Mouse (Mus musculus): ENCODE measurements around the gene Spink4.
"Not testable (repeated sequence)": the region's sequence is repeated elsewhere in the genome, so short reads cannot be mapped to it uniquely, and the experiment has no call there.

The Spink4 gene

GRCm38 (mm10) chr4:40900071-40900470 is 19.8 kb upstream of the Spink4 start:
- DNase-seq (ENCODE audit: extremely low read depth, insufficient read length, low spot score), result no peak

DNA sequence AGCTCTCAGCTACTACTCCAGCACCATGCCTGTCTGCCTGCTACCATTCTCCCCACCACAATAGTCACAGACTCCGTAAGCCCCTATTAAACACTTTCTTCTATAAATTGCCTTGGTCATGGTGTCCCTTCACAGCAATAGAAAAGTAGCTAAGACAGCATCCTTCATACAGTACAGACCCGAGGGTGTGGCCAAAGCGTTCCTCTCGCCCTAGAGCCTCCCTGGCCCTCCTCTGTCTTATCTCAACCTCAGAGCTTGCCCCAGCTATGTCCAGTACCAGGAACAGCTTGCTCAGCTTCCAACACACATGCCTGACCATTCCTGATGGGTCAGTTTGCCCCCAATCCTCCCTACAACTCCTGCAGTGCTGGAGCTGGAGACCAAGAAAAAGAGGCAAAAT is 19.2 kb upstream of the Spink4 start:
- DNase-seq (ENCODE audit: extremely low read depth, insufficient read length, low spot score), result no peak

DNA sequence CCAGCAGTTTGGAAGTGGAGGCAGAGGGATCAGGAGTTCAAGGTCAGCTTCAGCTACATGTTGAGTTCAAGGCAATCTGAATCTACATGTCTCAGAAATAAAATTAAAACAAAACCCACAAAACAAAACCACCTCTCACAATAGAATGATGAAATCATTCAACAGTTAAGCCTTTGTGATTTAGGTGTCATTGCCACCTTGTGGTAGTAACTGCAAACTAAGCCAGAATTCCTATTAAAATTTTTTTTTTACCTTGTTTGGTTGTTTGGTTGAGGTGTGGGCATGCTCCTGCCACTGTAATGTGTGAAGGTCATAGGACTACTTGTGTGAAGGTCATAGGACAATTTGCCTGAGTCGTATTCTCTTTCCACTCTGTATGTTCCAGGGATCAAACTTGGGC is 13.6 kb upstream of the Spink4 start:
- DNase-seq (ENCODE audit: extremely low read depth, insufficient read length, low spot score), result peak; percentile 16

DNA sequence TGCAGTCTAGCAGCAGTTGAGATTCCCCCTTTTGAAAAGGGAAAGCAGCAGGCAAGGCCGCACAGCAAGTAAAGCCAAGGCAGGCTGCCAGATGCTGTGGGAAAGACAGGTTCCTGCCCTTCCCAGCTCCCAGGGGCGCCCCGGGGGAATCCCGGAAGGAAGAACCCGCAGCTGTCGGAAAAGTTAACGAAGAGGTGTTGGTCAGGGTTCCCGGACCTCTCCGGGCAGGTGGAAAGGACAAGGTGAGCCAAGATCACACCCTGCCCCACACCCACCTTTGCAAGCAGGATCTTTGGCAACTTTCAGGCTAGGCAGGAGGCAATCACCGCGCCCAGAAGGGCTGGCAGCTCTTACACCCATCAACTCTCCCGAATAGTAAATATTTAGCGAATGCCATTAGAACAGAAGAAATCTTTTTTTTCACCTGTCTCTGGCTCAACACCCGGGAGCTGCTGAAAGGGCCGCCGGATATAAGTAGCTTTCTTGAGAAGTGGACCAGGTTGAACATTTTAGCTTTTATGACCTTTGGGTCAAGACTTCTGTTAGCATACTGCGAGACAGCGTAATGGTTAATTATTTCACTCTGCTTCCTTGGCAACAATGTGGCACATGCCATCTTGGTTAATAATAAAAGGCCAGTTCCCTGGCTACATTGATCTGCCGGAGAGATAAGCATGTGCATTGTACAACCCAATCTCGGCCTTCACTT is 11.4 kb upstream of the Spink4 start:
- no peak for DNase-seq (ENCODE audit: extremely low read depth, insufficient read length, low spot score)

DNA sequence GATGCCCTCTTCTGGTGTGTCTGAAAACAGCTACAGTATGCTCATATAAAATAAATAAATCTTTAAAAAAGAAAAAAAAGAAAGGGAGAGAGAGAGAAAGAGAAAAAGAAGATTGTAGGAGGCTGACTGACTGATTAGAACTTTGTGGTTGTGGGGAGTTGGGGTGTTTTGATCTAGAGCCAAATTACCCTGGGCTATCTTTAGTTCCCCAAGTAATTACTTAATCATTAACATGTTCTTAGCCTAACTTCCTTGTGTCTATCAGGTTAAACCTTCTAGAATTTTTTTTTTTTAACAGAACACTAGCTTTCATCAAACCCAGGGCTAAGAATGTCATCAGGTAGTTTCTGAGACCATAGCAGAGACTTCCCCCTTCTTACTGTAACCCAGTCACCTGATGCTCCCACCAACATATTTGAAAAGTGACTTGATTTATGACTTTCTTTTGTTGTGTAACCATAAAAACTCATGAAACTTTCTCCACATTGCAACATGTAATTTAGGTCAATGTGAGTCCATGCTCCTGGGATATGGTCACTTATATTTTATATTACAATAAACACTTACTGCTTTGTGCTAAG is 5.5 kb upstream of the Spink4 start:
- DNase-seq (ENCODE audit: extremely low read depth, insufficient read length, low spot score), result no peak

- no peak for DNase-seq (ENCODE audit: extremely low read depth, insufficient read length, low spot score)
Measured at GRCm38 (mm10) chr4:40915947-40916346, 3.9 kb upstream of the Spink4 start.

- DNase-seq (ENCODE audit: extremely low read depth, insufficient read length, low spot score), result no peak
Measured at GRCm38 (mm10) chr4:40916592-40917155, 3.2 kb upstream of the Spink4 start.

DNA sequence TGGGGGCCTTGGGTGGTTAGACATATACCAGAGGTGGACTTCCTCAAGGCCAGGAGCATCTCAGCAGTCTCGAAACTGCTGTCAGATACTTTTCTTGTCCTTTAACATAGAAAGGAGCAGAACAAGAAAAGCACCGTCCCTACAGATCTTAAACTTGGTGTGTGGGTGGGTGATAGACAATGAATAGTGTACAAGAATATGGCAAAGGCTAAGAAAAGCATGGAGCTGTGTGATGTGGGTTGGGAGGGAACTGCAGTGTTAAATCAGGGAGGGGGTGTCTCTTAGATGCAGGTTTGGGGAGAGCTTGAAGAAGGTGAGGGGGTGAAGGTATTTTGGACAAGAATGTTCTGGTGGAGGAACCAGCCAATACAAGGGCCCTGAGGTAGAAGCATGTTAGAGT is 724 bp downstream of the Spink4 start:
- no peak for DNase-seq (ENCODE audit: extremely low read depth, insufficient read length, low spot score)

DNA sequence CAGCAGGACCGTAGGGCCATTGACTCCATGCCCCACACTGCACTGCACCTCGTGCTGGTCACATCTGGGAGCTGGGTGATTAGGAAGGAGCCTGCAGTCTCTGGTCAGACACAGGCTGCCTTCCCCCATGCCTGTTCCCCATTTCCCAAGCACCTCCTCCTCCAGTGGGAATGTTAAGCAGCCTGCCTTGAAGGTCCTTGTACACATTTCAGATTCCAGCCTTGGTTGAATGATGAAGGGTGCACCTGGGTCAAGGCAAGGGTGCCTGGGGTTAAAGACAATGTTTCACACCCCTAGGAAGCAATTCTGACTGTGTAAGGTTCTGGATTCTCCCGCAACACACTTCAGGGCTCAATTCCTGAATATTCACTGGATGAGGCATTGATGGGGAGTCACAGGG is 1.4 kb downstream of the Spink4 start:
- no peak for DNase-seq (ENCODE audit: extremely low read depth, insufficient read length, low spot score)

- no peak for DNase-seq (ENCODE audit: extremely low read depth, insufficient read length, low spot score)
Measured at GRCm38 (mm10) chr4:40923087-40923651, 3.3 kb downstream of the Spink4 start.

- no peak for DNase-seq (ENCODE audit: extremely low read depth, insufficient read length, low spot score)
Measured at GRCm38 (mm10) chr4:40925568-40925967, 5.7 kb downstream of the Spink4 start.

DNA sequence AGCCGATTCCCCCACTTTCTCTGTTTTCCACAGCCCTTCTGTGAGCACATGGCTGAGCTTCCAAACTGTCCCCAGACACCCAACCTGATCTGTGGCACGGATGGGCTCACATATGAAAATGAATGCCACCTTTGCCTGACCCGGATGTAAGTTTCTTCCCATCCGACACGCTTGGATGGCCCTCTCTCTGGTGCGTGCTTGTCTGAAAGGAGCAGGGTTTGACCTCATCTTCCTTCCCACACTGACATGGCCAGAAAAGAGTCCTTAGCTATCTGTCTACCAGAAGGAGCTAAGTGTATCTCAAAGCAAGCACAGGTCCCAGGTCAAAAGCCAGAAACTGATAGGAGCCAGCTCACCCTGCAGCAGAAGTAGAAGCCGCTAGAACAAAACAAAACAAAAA is 9.2 kb downstream of the Spink4 start:
- DNase-seq (ENCODE audit: extremely low read depth, insufficient read length, low spot score), result no peak

DNA sequence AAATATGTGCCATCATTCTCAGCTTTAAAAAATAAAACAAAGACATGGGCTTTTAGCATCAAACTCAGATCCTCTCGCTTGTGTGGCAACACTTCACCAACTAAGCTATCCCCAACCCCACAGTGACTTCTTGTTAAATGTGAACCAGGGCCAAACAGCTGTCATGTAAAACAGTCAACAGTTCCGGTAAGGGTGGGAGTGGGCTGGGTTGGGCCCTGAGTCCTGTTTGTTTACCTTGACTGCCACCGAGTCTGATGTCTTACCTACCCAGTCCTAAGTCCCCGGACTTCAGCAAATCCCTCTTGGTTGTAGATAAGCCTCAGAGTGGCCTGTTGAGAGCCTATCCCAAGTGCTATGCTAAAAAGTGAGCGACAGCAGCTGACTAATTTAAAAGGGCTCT is 13.8 kb downstream of the Spink4 start:
- DNase-seq (ENCODE audit: extremely low read depth, insufficient read length, low spot score), result no peak

- DNase-seq (ENCODE audit: extremely low read depth, insufficient read length, low spot score), result not testable (repeated sequence)
Measured at GRCm38 (mm10) chr4:40934369-40934768, 14.5 kb downstream of the Spink4 start.

- DNase-seq (ENCODE audit: extremely low read depth, insufficient read length, low spot score), result no peak
Measured at GRCm38 (mm10) chr4:40936175-40936839, 16.5 kb downstream of the Spink4 start.

DNA sequence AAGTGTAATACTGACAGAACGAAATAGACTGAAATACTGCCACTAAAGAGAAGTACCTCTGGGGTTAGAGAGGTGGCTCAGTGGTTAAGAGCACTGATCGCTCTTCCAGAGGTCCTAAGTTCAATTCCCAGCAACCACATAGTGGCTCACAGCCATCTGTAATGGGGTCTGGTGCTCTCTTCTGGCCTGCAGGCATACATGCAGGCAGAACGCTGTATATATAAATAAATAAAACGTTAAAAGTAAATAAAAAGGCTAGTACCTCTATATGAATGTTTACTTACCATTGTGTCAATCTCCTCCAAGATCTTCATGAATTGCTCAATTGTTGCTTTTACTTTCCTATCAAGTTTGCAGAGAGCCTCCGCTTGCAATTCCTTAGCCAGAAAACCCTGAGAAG is 18.9 kb downstream of the Spink4 start:
- DNase-seq (ENCODE audit: extremely low read depth, insufficient read length, low spot score), result no peak

GRCm38 (mm10) chr4:40943651-40944050 is 23.8 kb downstream of the Spink4 start:
- no peak for DNase-seq (ENCODE audit: extremely low read depth, insufficient read length, low spot score)

DNA sequence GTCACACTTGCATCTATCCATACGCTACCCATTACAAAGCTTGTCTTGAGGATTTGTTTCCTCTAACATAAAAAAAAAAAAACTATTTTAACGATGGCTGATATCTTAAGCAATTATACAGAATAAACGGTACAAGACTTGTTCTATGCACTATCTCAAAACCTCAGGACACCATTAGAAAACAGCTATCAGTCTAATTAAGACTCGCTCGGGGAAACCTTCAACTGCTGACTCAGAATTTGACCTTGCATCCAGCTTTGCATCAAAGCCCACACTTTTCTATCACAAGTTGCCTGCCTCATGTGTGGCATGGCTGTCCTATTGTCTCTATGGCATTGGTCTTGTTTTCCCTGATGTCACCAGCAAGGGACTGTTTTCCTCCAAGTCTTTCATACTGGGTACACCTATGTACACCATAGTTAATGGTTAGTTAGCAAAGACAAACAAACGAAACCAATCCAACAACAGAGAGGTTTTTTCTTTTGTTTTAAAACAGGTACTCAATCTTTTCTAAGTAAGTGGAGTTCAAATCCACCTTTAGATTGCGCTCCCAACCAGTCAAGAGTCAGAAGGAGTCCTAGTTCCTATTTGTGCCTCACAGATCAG is 26.8 kb downstream of the Spink4 start:
- DNase-seq (ENCODE audit: extremely low read depth, insufficient read length, low spot score), result no peak

DNA sequence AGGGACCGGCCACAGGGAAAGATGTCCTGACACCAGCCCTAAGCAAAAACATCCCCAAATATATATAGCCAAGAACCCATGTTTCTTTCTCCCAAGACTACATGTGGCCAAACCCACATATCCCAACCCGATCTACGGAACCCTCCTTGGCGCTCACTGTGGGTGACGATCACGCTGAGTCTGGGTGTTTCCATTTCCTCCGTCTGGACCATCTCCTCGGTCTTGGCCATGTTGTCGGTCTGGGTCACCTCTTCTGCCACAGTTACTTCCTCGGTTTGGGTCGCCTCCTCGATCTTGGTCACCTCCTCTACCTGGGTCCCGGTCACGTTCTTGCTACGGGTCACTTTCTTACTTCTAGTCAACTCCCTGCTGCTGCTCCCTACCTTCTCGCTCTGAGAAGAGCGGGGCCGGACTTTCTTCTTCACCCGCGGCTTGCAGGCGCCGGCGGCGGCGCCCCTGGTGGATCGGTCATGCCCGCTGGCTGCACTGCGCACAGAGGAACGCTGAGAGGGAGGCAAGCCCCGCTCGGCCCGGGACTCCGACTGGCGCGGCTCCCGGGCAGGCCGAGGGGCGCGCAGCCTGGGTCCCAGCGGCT is 27.8 kb downstream of the Spink4 start:
- no peak for DNase-seq (ENCODE audit: extremely low read depth, insufficient read length, low spot score)

DNA sequence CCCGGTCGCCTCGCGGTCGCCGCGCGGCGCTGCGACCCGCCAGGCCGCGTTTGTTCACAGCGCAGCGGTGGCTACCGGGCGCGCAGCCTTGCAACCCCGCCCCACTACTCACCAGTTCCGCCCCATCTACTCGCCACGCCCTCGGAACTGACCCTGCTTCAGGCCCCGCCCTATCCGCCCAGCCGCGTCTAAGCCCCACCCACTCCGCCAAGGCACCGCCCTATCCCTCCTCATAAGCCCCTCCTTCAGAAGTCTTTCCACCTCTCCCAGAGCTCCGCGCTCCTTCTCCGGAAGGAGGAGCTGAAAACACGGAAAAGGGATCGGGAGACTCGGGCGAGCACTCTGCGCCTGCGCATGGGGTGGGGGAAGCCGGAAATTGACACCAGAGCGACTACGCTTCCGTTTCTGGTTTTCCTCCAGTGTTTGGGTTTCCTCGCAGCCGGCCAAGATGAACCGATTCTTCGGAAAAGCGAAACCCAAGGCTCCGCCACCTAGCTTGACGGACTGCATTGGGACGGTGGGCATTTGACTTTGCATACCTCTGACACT is 28.4 kb downstream of the Spink4 start, which contains the start of the genes Bag1 and Chmp5:
Bag1 (minus strand) TSS at position 135 of the 549 bp plus-strand sequence.
Chmp5 (plus strand) TSS at position 248 of the 549 bp plus-strand sequence.
- peak; percentile 100 for DNase-seq (ENCODE audit: extremely low read depth, insufficient read length, low spot score)

All from 3134 (cell line).